Mouse (Mus musculus) erythroblast, embryonic 14.5 days (primary cell): Measurements from ENCODE around the gene Aldh1a7. TPM values are rescaled to one million over a fixed set of nuclear protein-coding genes. Genes with fewer than 3 reads are reported as not detected.
"Not testable (repeated sequence)": the region's sequence is repeated elsewhere in the genome, so short reads cannot be mapped to it uniquely, and the experiment has no call there.

Source experiments
- H3K27me3 ChIP-seq: 2 replicates; pipeline ENCODE4 v1.6.1; 2012; ENCODE audit warnings: inconsistent platforms; ENCODE audit not compliant: control insufficient read depth
- H3K36me3 ChIP-seq: 2 replicates; pipeline ENCODE4 v1.6.1; 2012; ENCODE audit warnings: mild to moderate bottlenecking, inconsistent platforms; ENCODE audit not compliant: control insufficient read depth
- H3K4me1 ChIP-seq: 2 replicates; pipeline ENCODE4 v1.6.1; 2012; ENCODE audit warnings: inconsistent platforms; ENCODE audit not compliant: control insufficient read depth
- H3K4me3 ChIP-seq: replicated peaks from 2 replicates; pipeline ENCODE3; 2012; ENCODE audit warnings: moderate library complexity, mild to moderate bottlenecking, inconsistent platforms
- H3K9me3 ChIP-seq: 2 replicates; pipeline ENCODE4 v1.6.1; 2012; ENCODE audit warnings: low read length, inconsistent platforms, mixed read lengths; ENCODE audit not compliant: control insufficient read depth
- GATA1 ChIP-seq: IDR thresholded peaks from 2 replicates; pipeline ENCODE4 v1.6.1; 2012; ENCODE audit warnings: low read length, inconsistent platforms, mixed read lengths
- TAL1 ChIP-seq: IDR thresholded peaks from 3 replicates; pipeline ENCODE4 v1.6.1; 2012; ENCODE audit warnings: low read length, inconsistent platforms, mixed read lengths
- polyA plus RNA-seq: library from polyadenylated mRNA; stranded (reverse); fragments of >175 nt; gene quantifications from 2 replicates; pipeline ENCODE4 v1.2.3, GENCODE M21; 2012

Aldh1a7 gene
- polyA plus RNA-seq, 1 experiment = not detected

GRCm38 (mm10) chr19:20650008-20650407 lies 77.4 kb downstream of the Aldh1a7 start:
- TF ChIP-seq TAL1 (no peak), GATA1 (no peak)
- no peaks in the 10 kb centered on the region for H3K4me1 ChIP-seq
- no peak overlapping the region for H3K4me3 ChIP-seq
- H3K9me3 ChIP-seq = no peaks in the 10 kb centered on the region
- H3K36me3 ChIP-seq = no peaks in the 10 kb centered on the region
- no peaks in the 10 kb centered on the region for H3K27me3 ChIP-seq

GRCm38 (mm10) chr19:20647496-20647895 lies 79.9 kb downstream of the Aldh1a7 start:
- H3K36me3 ChIP-seq, H3K9me3 ChIP-seq, H3K4me3 ChIP-seq, H3K27me3 ChIP-seq, H3K4me1 ChIP-seq: not testable (repeated sequence)

GRCm38 (mm10) chr19:20644346-20644745 lies 83.0 kb downstream of the Aldh1a7 start:
- no peak for TF ChIP-seq TAL1
- no peaks in the 10 kb centered on the region for H3K9me3 ChIP-seq
- H3K27me3 ChIP-seq = no peaks in the 10 kb centered on the region
- H3K36me3 ChIP-seq = no peaks in the 10 kb centered on the region
- no peak overlapping the region for H3K4me3 ChIP-seq
- no peaks in the 10 kb centered on the region for H3K4me1 ChIP-seq

Other genes with a start within 250 kb of the Aldh1a7 start
- gene Aldh1a1, start 234.8 kb downstream of the Aldh1a7 start, polyA plus RNA-seq = not detected in 2 replicates
- 0.02 TPM in 1 of 2 replicates, not detected in the other for gene Tmc1, start 226.6 kb upstream of the Aldh1a7 start, polyA plus RNA-seq